Mouse (Mus musculus): Measurements from ENCODE around the gene Baiap2. TPM values are rescaled to one million over a fixed set of nuclear protein-coding genes. Genes with fewer than 3 reads are reported as not detected.

The Baiap2 gene
- polyA plus RNA-seq, 1 experiment from 2014 or later, result 9.7 TPM

DNA sequence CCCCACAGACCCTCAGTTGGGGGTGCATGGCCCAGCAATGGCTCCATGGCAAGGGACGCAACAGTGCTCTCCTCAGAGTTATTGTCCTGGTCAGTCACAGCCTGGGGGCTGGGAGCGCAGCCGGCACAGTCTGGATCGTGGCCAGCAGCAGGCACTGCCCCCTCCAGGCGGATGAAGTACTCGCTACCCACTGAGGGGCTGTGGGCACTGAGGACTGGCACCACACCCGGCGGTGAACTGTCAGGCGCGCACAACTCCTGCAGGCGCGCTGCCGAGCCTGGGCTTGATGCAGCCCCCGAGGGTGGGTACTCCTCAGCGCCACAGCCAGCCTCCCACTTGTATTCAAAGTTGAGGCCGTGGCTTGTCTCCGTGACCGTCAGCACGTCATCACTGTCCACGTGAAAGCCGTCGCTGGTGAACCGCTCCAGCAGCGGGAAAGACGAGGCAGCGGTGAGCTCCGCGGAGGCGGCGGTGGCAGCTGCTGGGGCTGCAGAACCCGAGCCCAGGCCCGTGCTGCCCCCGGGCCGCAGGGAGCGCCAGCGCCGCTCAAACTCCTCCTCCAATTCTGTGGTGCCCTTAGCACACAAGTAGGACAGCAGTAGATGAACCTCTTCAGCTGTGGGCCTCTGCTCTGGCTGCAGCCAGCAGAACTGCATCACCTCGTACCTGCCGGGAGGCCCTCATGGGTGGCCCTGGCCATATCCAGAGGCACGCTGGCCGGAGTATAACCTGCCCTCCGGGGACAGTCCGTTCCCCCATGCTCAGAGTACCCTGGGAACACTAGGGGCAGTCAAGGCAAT, 69.4 kb downstream of the Baiap2 start:
- DNase-seq (ENCODE audit: low spot score), result no peak
- Histone ChIP-seq H3K4me2 (peak overlapping the region; percentile 38), H3K4me3 (ENCODE audit: low read depth, low read length) (no peak overlapping the region)

DNA sequence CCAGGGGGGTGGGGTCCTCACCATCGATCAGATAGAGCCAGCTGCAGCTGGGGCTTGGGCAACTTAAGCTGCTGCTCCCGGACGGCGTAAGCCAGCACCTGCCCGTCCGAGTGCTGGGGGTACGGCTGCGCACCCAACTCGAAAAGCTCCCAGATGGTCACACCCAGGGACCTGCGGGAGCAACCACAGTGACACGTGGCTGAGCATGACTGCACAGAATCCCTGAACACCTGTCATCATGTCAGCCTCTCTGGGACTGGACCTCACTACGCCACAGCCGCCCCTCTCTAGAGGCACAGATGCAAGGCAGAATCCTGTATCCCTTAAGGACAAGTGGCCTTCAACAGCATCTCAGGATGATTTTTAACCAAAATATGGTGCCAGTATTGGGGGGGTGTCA, 70.1 kb downstream of the Baiap2 start:
- H3K27ac ChIP-seq (ENCODE audit: low read depth, low read length), result no peak overlapping the region
- DNase-seq (ENCODE audit: low spot score) (no peak), ATAC-seq (replicated peaks; ENCODE audit: low FRiP score) (no peak)
- no peaks in the 10 kb centered on the region for H3K36me3 ChIP-seq (ENCODE audit: control insufficient read depth, insufficient read depth, low read length)
- peaks cover 5% of the 10 kb centered on the region for H3K4me1 ChIP-seq (replicated peaks; ENCODE audit: control insufficient read depth, insufficient read depth, low read length)
- no peak overlapping the region; the same call in 1 of the 2 replicates for H3K4me3 ChIP-seq (ENCODE audit: low read depth, low read length)
- no peak overlapping the region for H3K9ac ChIP-seq (ENCODE audit: low read depth, low read length)
- WGBS, result 78% methylated on average over 13 of the region's 13 CpGs
- H3K9me3 ChIP-seq (ENCODE audit: control insufficient read depth, low read length), result no peaks in the 10 kb centered on the region
- H3K27me3 ChIP-seq (replicated peaks; ENCODE audit: control insufficient read depth, insufficient read depth, low read length), result peaks cover 22% of the 10 kb centered on the region
- no peak overlapping the region; the same call in 1 of the 2 replicates for H3K4me2 ChIP-seq

More for the DNA sequence above, 69.4 kb downstream of the Baiap2 start:
- ATAC-seq (replicated peaks; ENCODE audit: low FRiP score), result 0 out of 2 replicates have a peak, but pooled peaks have one; percentile 11
- 39% methylated on average over 43 of the region's 43 CpGs for WGBS
- Histone ChIP-seq H3K27me3 (replicated peaks; ENCODE audit: control insufficient read depth, insufficient read depth, low read length) (peaks cover 22% of the 10 kb centered on the region), H3K9me3 (ENCODE audit: control insufficient read depth, low read length) (no peaks in the 10 kb centered on the region), H3K4me1 (replicated peaks; ENCODE audit: control insufficient read depth, insufficient read depth, low read length) (peaks cover 5% of the 10 kb centered on the region), H3K9ac (ENCODE audit: low read depth, low read length) (no peak overlapping the region), H3K27ac (ENCODE audit: low read depth, low read length) (no peak overlapping the region), H3K36me3 (ENCODE audit: control insufficient read depth, insufficient read depth, low read length) (no peaks in the 10 kb centered on the region)

DNA sequence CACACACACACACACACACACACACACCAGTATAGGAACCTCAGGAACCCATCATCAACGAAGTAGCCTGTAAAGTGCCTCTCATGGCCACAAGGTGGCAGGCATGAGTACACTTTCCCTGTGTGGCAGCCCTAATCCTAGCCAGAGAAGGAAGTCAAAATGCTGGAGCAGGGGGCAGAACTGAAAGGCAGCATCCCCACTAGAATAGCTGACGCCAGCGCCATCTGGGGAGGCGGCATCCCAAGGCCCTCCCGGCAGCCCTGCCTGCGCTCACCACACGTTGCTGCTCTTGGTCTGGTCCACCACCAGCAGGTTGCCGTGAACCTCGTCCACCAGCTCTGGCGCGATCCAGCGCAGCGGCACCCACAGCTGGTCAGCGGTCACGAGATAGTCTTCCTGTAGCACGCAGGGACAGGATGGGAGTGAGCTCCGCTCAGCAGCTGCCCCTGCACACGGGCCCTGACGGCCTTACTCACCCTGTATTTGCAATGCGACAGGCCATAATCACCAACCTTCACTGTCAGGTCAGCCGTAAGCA, 70.7 kb downstream of the Baiap2 start:
- no peak overlapping the region for H3K27ac ChIP-seq (ENCODE audit: low read depth, low read length)
- DNase-seq (ENCODE audit: low spot score) (peak; percentile 77), ATAC-seq (replicated peaks; ENCODE audit: low FRiP score) (peak; percentile 44; the same call in 1 of the 2 replicates)
- peaks cover 22% of the 10 kb centered on the region for H3K27me3 ChIP-seq (replicated peaks; ENCODE audit: control insufficient read depth, insufficient read depth, low read length)
- peak overlapping the region; percentile 13 for H3K9ac ChIP-seq (ENCODE audit: low read depth, low read length)
- no peaks in the 10 kb centered on the region for H3K9me3 ChIP-seq (ENCODE audit: control insufficient read depth, low read length)
- H3K4me3 ChIP-seq (ENCODE audit: low read depth, low read length), result peak overlapping the region; percentile 24
- peaks cover 5% of the 10 kb centered on the region for H3K4me1 ChIP-seq (replicated peaks; ENCODE audit: control insufficient read depth, insufficient read depth, low read length)
- peak overlapping the region; percentile 64 for H3K4me2 ChIP-seq
- no peaks in the 10 kb centered on the region for H3K36me3 ChIP-seq (ENCODE audit: control insufficient read depth, insufficient read depth, low read length)
- 12% methylated on average over 21 of the region's 21 CpGs for WGBS

DNA sequence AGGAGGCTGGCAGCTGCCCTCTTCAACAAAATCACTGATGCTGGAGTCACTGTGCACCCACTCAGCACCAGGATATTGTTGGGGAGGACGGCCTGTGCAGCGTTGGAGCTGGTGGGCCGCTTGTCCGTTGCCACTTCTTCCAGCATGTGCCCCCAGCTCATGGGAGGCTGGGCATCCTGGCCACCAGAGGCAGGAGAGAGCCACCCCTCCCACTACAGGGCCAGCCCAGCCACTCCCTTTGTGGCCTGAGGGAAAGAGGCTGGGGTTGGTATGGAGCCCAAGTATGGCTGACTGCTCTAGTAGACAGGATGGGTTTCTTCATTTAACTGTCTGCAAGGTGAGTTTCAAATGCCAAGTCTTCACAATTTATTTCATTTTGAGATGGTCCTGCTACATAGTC, 72.2 kb downstream of the Baiap2 start:
- 86% methylated on average over 4 of the region's 4 CpGs for WGBS
- Histone ChIP-seq H3K9me3 (ENCODE audit: control insufficient read depth, low read length) (no peaks in the 10 kb centered on the region), H3K4me2 (no peak overlapping the region), H3K4me3 (ENCODE audit: low read depth, low read length) (no peak overlapping the region), H3K4me1 (replicated peaks; ENCODE audit: control insufficient read depth, insufficient read depth, low read length) (peaks cover 5% of the 10 kb centered on the region), H3K36me3 (ENCODE audit: control insufficient read depth, insufficient read depth, low read length) (no peaks in the 10 kb centered on the region), H3K27ac (ENCODE audit: low read depth, low read length) (no peak overlapping the region), H3K27me3 (replicated peaks; ENCODE audit: control insufficient read depth, insufficient read depth, low read length) (peaks cover 22% of the 10 kb centered on the region), H3K9ac (ENCODE audit: low read depth, low read length) (no peak overlapping the region)
- ATAC-seq (replicated peaks; ENCODE audit: low FRiP score) (no peak), DNase-seq (ENCODE audit: low spot score) (no peak)

DNA sequence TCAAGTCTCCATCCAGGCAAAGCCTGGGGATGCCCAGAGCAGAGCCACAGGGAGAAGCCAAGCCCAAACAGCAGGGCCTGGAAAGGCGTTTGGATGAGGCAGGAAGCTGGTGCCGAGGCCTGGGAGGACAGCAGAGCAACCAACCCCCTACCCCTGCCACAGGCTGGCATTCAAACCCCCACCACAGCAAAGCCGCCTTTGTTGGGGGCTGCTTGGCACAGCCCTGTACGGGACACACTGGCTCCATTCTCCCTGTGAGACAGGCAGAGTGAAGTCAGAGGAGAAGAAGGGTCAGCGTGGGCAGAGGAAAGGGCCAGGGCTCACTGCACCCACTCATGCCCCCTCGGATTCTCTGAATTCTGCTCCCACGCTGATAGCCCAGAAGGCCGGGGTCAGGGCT, 74.4 kb downstream of the Baiap2 start:
- Histone ChIP-seq H3K9ac (ENCODE audit: low read depth, low read length) (no peak overlapping the region), H3K4me2 (no peak overlapping the region)
- WGBS, result 76% methylated on average over 8 of the region's 8 CpGs

DNA sequence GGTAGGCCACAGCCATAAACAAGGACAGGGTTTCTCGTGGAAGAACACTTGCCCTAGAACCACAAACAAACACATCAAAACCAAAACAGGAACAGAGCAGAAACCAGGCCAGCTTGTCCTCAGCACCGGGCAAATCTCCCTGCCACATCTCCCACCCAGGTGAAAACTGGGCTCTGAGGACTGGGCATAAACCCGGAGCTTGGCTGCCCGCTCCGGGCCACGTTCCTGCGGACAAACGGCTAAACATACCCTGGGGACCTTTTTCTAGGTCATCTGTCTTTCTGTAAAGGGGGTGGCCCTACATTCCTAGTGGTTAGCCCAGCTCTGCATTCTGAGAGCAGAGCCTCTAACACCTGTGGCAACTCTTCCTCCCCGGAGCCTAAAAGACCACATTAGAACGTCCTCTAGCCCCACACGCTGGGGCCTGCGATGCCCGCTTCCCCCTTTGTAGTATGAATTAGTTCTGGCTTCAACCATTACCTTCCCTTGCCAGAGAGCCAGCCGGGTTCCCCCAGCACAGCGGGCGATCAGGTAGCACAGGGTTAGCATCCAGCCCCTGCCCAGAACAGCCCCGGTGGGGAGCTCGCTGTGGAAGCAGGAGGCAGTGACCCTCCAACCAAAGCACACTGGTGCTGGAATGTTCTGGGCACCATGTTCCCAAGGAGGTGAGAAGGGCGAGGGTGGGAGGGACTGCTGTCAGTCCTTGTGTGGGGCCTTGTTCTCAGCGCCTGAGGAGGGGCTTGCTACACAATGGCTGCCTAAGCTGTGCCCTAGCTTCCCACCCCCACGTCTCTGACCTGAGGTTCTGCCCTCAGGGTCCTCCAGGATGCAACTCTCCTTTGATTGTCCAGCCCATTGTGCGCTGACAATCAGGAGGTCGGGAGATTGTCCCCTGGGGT, 77.2 kb downstream of the Baiap2 start:
- Histone ChIP-seq H3K27me3 (replicated peaks; ENCODE audit: control insufficient read depth, insufficient read depth, low read length) (no peaks in the 10 kb centered on the region), H3K36me3 (ENCODE audit: control insufficient read depth, insufficient read depth, low read length) (no peaks in the 10 kb centered on the region), H3K4me3 (ENCODE audit: low read depth, low read length) (no peak overlapping the region), H3K9me3 (ENCODE audit: control insufficient read depth, low read length) (no peaks in the 10 kb centered on the region), H3K9ac (ENCODE audit: low read depth, low read length) (no peak overlapping the region), H3K4me2 (no peak overlapping the region), H3K27ac (ENCODE audit: low read depth, low read length) (no peak overlapping the region), H3K4me1 (replicated peaks; ENCODE audit: control insufficient read depth, insufficient read depth, low read length) (peaks cover 3% of the 10 kb centered on the region; the same call in 1 of the 2 replicates)
- DNase-seq (ENCODE audit: low spot score) (no peak), ATAC-seq (replicated peaks; ENCODE audit: low FRiP score) (no peak)
- WGBS, result 77% methylated on average over 23 of the region's 23 CpGs

More for the DNA sequence above, 74.4 kb downstream of the Baiap2 start:
- no peak for DNase-seq (ENCODE audit: low spot score)
- no peaks in the 10 kb centered on the region for H3K9me3 ChIP-seq (ENCODE audit: control insufficient read depth, low read length)
- no peak overlapping the region for H3K4me3 ChIP-seq (ENCODE audit: low read depth, low read length)
- H3K4me1 ChIP-seq (replicated peaks; ENCODE audit: control insufficient read depth, insufficient read depth, low read length), result peaks cover 5% of the 10 kb centered on the region
- H3K36me3 ChIP-seq (ENCODE audit: control insufficient read depth, insufficient read depth, low read length), result no peaks in the 10 kb centered on the region
- ATAC-seq (replicated peaks; ENCODE audit: low FRiP score), result no peak
- H3K27ac ChIP-seq (ENCODE audit: low read depth, low read length), result no peak overlapping the region
- peaks cover 7% of the 10 kb centered on the region for H3K27me3 ChIP-seq (replicated peaks; ENCODE audit: control insufficient read depth, insufficient read depth, low read length)

DNA sequence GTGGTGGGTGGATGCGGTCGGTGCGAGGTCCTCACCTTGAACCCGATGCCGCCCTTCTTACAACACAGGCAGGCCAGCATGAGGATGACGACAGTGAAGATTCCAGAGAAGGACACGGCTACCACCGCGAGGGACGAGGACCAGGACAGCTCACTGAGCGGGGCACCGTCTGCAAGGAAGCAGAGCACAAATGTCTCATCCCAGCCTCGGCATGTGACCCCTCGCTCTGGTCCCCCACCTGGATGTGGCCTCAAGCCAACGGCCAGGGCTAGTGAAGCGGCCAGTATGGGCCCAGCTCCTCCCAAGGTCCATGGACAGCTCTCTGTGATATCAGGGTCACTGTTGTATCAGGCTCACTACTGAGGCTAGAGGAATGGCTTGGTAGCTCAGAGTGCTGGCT, 78.8 kb downstream of the Baiap2 start:
- no peak overlapping the region for H3K27ac ChIP-seq (ENCODE audit: low read depth, low read length)
- no peaks in the 10 kb centered on the region for H3K9me3 ChIP-seq (ENCODE audit: control insufficient read depth, low read length)
- H3K36me3 ChIP-seq (ENCODE audit: control insufficient read depth, insufficient read depth, low read length), result no peaks in the 10 kb centered on the region
- H3K9ac ChIP-seq (ENCODE audit: low read depth, low read length), result no peak overlapping the region
- peaks cover 3% of the 10 kb centered on the region; the same call in 1 of the 2 replicates for H3K4me1 ChIP-seq (replicated peaks; ENCODE audit: control insufficient read depth, insufficient read depth, low read length)
- WGBS, result 87% methylated on average over 16 of the region's 16 CpGs
- ATAC-seq (replicated peaks; ENCODE audit: low FRiP score) (no peak), DNase-seq (ENCODE audit: low spot score) (no peak)
- no peak overlapping the region for H3K4me3 ChIP-seq (ENCODE audit: low read depth, low read length)
- no peak overlapping the region for H3K4me2 ChIP-seq
- no peaks in the 10 kb centered on the region for H3K27me3 ChIP-seq (replicated peaks; ENCODE audit: control insufficient read depth, insufficient read depth, low read length)

DNA sequence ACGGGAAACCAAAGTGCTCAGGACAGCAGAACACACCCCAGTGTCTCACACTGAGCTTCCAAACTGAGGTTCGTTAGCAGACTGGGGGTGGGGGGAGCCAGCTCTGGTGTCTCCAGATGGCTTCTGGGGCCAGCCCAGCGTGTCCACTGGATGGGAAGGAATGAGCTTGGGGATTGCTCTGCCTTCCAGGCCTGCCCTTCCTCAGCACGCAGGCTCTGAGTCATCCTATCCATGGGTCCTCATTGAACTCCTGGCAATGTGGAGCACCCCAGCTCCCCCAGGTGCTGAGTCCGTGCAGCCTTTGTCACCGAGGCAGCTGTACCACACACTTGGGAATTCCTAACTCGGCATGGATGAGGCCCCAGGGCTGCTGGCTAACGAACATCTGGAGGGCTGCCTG, 79.7 kb downstream of the Baiap2 start:
- Histone ChIP-seq H3K36me3 (ENCODE audit: control insufficient read depth, insufficient read depth, low read length) (no peaks in the 10 kb centered on the region), H3K4me3 (ENCODE audit: low read depth, low read length) (no peak overlapping the region), H3K4me2 (no peak overlapping the region), H3K9me3 (ENCODE audit: control insufficient read depth, low read length) (no peaks in the 10 kb centered on the region), H3K9ac (ENCODE audit: low read depth, low read length) (no peak overlapping the region), H3K27me3 (replicated peaks; ENCODE audit: control insufficient read depth, insufficient read depth, low read length) (no peaks in the 10 kb centered on the region), H3K27ac (ENCODE audit: low read depth, low read length) (no peak overlapping the region), H3K4me1 (replicated peaks; ENCODE audit: control insufficient read depth, insufficient read depth, low read length) (peaks cover 3% of the 10 kb centered on the region; the same call in 1 of the 2 replicates)
- DNase-seq (ENCODE audit: low spot score), result no peak
- 79% methylated on average over 8 of the region's 8 CpGs for WGBS
- no peak for ATAC-seq (replicated peaks; ENCODE audit: low FRiP score)
